Mouse (Mus musculus): ENCODE data around the gene Asap2. TPM values are rescaled to one million over a fixed set of nuclear protein-coding genes. Genes with fewer than 3 reads are reported as not detected.
A peak's percentile ranks its signal among the peaks of the same experiment; 100 is the strongest.

Gene Asap2
- polyA plus RNA-seq, 3 experiments from 2014 or later, result 1.4 to 1.8 (median 1.7) TPM

GRCm38 (mm10) chr12:21265946-21266783 lies 275.9 kb downstream of the Asap2 start:
- peak; percentile 64 for ATAC-seq

GRCm38 (mm10) chr12:21266784-21267098 lies 276.5 kb downstream of the Asap2 start:
- no peak for ATAC-seq

GRCm38 (mm10) chr12:21268083-21268616 lies 277.9 kb downstream of the Asap2 start:
- no peak for ATAC-seq

- ATAC-seq, result no peak
Measured at GRCm38 (mm10) chr12:21274446-21274845, 284.2 kb downstream of the Asap2 start.

- no peak for ATAC-seq
Measured at GRCm38 (mm10) chr12:21277352-21277864, 287.1 kb downstream of the Asap2 start.

- no peak for ATAC-seq
Measured at GRCm38 (mm10) chr12:21284761-21285441, 294.6 kb downstream of the Asap2 start, which contains the start of gene Cpsf3. Gene Cpsf3 (plus strand): TSS chr12:21285391.

- peak; percentile 39 for ATAC-seq
Measured at GRCm38 (mm10) chr12:21285508-21286242, 295.4 kb downstream of the Asap2 start.

GRCm38 (mm10) chr12:21286243-21286622 lies 296.0 kb downstream of the Asap2 start, which contains the start of gene Itgb1bp1:
Gene Itgb1bp1 (minus strand): TSS chr12:21286284.
- peak; percentile 88 for ATAC-seq

- peak; percentile 51 for ATAC-seq
Measured at GRCm38 (mm10) chr12:21286712-21287650, 296.7 kb downstream of the Asap2 start.

GRCm38 (mm10) chr12:21288716-21289395 lies 298.6 kb downstream of the Asap2 start:
- ATAC-seq, result no peak

GRCm38 (mm10) chr12:21289651-21290050 lies 299.4 kb downstream of the Asap2 start:
- no peak for ATAC-seq

- ATAC-seq, result no peak
Measured at GRCm38 (mm10) chr12:21298856-21299255, 308.6 kb downstream of the Asap2 start.

- no peak for ATAC-seq
Measured at GRCm38 (mm10) chr12:21301324-21301723, 311.1 kb downstream of the Asap2 start.

- ATAC-seq, result no peak
Measured at GRCm38 (mm10) chr12:21301932-21302331, 311.7 kb downstream of the Asap2 start.

- ATAC-seq, result no peak
Measured at GRCm38 (mm10) chr12:21302361-21302783, 312.1 kb downstream of the Asap2 start.

- ATAC-seq, result no peak
Measured at GRCm38 (mm10) chr12:21305741-21306140, 315.5 kb downstream of the Asap2 start.

- no peak for ATAC-seq
Measured at GRCm38 (mm10) chr12:21306721-21307120, 316.5 kb downstream of the Asap2 start.

GRCm38 (mm10) chr12:21312201-21312600 lies 321.9 kb downstream of the Asap2 start:
- no peak for ATAC-seq

GRCm38 (mm10) chr12:21315923-21316868 lies 325.9 kb downstream of the Asap2 start, which contains the start of gene Iah1:
Gene Iah1 (plus strand): TSS chr12:21316389.
- ATAC-seq, result peak; percentile 95

- ATAC-seq, result no peak
Measured at GRCm38 (mm10) chr12:21316869-21317265, 326.6 kb downstream of the Asap2 start.

Measured in inflammation-experienced regulatory T-cells, adult 6 months (primary cell).